Mouse (Mus musculus): ENCODE data around the gene Epha8. TPM values are rescaled to one million over a fixed set of nuclear protein-coding genes. Genes with fewer than 3 reads are reported as not detected.

The Epha8 gene
- polyA plus RNA-seq, 1 experiment, result not detected

DNA sequence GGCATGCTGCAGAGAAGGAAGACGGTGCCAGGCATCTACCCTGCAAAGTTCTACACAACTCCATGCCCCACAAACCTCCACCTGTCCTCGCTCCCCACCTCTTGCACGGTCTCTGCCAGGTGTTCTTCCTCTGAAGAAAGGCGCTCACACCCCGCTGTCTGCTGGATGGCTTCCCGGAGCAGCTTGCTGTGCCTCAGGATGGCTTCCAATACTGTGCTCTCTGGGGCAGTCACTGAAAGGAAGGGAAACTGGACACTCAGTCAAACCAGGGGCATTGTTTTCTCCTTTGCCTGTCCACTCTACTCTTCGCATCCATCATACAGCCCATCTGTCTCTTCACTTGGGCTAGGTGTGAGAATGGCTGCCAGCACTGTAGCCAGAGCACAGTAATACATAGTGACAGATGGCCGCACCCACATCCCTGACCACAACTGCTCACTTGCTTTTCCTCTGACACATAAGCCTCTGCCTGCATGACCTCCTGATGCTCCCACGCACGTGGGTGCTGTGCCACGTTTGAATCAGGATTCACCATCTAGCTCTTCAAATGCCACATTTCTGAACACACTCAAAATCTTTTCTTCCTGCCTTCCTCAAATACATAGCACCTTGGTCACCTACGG is 41.2 kb upstream of the Epha8 start:
- Histone ChIP-seq H3K79me2 (ENCODE audit: control insufficient read depth, insufficient read depth) (no peaks in the 10 kb centered on the region), H3K4me2 (ENCODE audit: low read depth) (no peak overlapping the region), H3K27me3 (ENCODE audit: control insufficient read depth, insufficient read depth, insufficient read length) (no peaks in the 10 kb centered on the region), H3ac (ENCODE audit: control insufficient read depth, insufficient read length) (no peak overlapping the region), H3K4me3 (no peak overlapping the region), H3K36me3 (ENCODE audit: control insufficient read depth, insufficient read depth) (peaks cover 24% of the 10 kb centered on the region)
- TF ChIP-seq E2F4 (IDR thresholded peaks at IDR 0.05; ENCODE audit: insufficient read depth) (no peak), MYOD1 (IDR thresholded peaks at IDR 0.05; ENCODE audit: control insufficient read depth in 1 of 3, insufficient read length in 2 of 3, low read depth in 2 of 3) (peak in 1 of 3 experiments; percentile 28), MYOG (IDR thresholded peaks at IDR 0.05; ENCODE audit: control insufficient read depth in 1 of 3, insufficient read depth in 1 of 3, insufficient read length in 2 of 3, low read depth in 2 of 3) (peak in 1 of 3 experiments; percentile 15)

DNA sequence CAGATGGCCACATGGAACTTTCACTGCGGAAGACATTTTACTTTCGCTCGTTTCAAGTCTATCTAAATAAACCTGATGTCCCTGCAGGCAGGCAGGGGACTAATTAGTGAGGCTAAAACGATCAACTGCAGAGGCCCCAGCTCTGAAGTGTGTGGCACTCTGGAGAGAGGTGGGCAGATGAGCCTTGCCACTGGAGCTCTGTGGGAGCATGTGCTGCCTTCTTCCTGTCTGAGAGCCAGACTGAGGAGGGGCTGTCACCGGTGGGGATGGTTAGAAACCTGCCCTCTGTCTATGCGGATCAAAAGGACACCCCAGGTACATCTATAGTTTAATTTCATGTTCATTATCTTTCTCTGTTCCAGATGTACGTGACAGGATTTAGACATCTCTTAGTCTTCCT is 40.3 kb upstream of the Epha8 start:
- no peaks in the 10 kb centered on the region for H3K27me3 ChIP-seq (ENCODE audit: control insufficient read depth, insufficient read depth, insufficient read length)
- no peaks in the 10 kb centered on the region for H3K79me2 ChIP-seq (ENCODE audit: control insufficient read depth, insufficient read depth)
- H3K4me3 ChIP-seq, result no peak overlapping the region
- peaks cover 20% of the 10 kb centered on the region for H3K36me3 ChIP-seq (ENCODE audit: control insufficient read depth, insufficient read depth)
- no peak for TF ChIP-seq MYOD1 (IDR thresholded peaks at IDR 0.05; ENCODE audit: control insufficient read depth in 1 of 3, insufficient read length in 2 of 3, low read depth in 2 of 3)
- no peak for TF ChIP-seq E2F4 (IDR thresholded peaks at IDR 0.05; ENCODE audit: insufficient read depth)
- no peak for TF ChIP-seq MAX (IDR thresholded peaks at IDR 0.05; ENCODE audit: low read depth)
- no peak for TF ChIP-seq POLR2AphosphoS2 (IDR thresholded peaks at IDR 0.05; ENCODE audit: insufficient read length, low read depth)
- no peak for TF ChIP-seq MYOG (IDR thresholded peaks at IDR 0.05; ENCODE audit: control insufficient read depth in 1 of 3, insufficient read depth in 1 of 3, insufficient read length in 2 of 3, low read depth in 2 of 3)
- no peak for TF ChIP-seq SRF (IDR thresholded peaks at IDR 0.05; ENCODE audit: control insufficient read depth, insufficient read length, low read depth)
- no peak for TF ChIP-seq REST (IDR thresholded peaks at IDR 0.05; ENCODE audit: insufficient read depth, insufficient read length)
- no peak for TF ChIP-seq POLR2A (IDR thresholded peaks at IDR 0.05; ENCODE audit: insufficient read length, low read depth)
- TF ChIP-seq TCF3 (IDR thresholded peaks at IDR 0.05; ENCODE audit: insufficient read length, low read depth), result no peak
- no peak for TF ChIP-seq CEBPB (IDR thresholded peaks at IDR 0.05; ENCODE audit: insufficient read depth, poor library complexity, severe bottlenecking)
- no peak overlapping the region for H3ac ChIP-seq (ENCODE audit: control insufficient read depth, insufficient read length)
- H3K4me2 ChIP-seq (ENCODE audit: low read depth), result no peak overlapping the region

DNA sequence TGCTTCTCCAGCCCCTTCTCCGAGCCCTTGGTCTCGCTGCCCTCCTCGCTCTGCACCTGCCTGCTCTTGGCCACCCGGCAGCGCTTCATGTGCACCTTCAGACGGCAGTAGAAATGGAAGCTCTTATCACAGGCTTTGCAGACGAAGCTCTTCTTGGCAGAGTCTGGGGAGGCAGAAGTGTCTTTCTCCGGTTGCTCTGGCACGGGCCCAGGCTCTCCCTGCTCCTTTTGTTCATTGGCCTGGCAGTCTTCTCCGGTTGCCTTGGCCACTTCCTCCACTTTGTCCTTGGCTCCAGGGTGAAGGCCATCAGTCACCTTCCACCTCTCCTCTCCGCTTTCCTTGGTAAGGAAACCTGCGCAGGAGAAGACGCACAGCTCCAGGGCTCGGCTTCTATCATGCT is 38.7 kb upstream of the Epha8 start:
- no peak overlapping the region for H3K4me2 ChIP-seq (ENCODE audit: low read depth)
- H3K27me3 ChIP-seq (ENCODE audit: control insufficient read depth, insufficient read depth, insufficient read length), result no peaks in the 10 kb centered on the region
- H3K36me3 ChIP-seq (ENCODE audit: control insufficient read depth, insufficient read depth), result peaks cover 26% of the 10 kb centered on the region
- no peak overlapping the region for H3K4me3 ChIP-seq
- no peaks in the 10 kb centered on the region for H3K79me2 ChIP-seq (ENCODE audit: control insufficient read depth, insufficient read depth)
- H3ac ChIP-seq (ENCODE audit: control insufficient read depth, insufficient read length), result no peak overlapping the region
- TF ChIP-seq REST (IDR thresholded peaks at IDR 0.05; ENCODE audit: insufficient read depth, insufficient read length) (no peak), USF1 (IDR thresholded peaks at IDR 0.05; ENCODE audit: low read depth) (no peak), TCF12 (IDR thresholded peaks at IDR 0.05; ENCODE audit: insufficient read depth, poor library complexity, severe bottlenecking) (no peak), CEBPB (IDR thresholded peaks at IDR 0.05; ENCODE audit: insufficient read depth, poor library complexity, severe bottlenecking) (no peak), MYOG (IDR thresholded peaks at IDR 0.05; ENCODE audit: control insufficient read depth in 1 of 3, insufficient read depth in 1 of 3, insufficient read length in 2 of 3, low read depth in 2 of 3) (no peak), SRF (IDR thresholded peaks at IDR 0.05; ENCODE audit: control insufficient read depth, insufficient read length, low read depth) (no peak), E2F4 (IDR thresholded peaks at IDR 0.05; ENCODE audit: insufficient read depth) (no peak), POLR2A (IDR thresholded peaks at IDR 0.05; ENCODE audit: insufficient read length, low read depth) (no peak), TCF3 (IDR thresholded peaks at IDR 0.05; ENCODE audit: insufficient read length, low read depth) (no peak), MAX (IDR thresholded peaks at IDR 0.05; ENCODE audit: low read depth) (no peak), MYOD1 (IDR thresholded peaks at IDR 0.05; ENCODE audit: control insufficient read depth in 1 of 3, insufficient read length in 2 of 3, low read depth in 2 of 3) (no peak), POLR2AphosphoS2 (IDR thresholded peaks at IDR 0.05; ENCODE audit: insufficient read length, low read depth) (no peak)

DNA sequence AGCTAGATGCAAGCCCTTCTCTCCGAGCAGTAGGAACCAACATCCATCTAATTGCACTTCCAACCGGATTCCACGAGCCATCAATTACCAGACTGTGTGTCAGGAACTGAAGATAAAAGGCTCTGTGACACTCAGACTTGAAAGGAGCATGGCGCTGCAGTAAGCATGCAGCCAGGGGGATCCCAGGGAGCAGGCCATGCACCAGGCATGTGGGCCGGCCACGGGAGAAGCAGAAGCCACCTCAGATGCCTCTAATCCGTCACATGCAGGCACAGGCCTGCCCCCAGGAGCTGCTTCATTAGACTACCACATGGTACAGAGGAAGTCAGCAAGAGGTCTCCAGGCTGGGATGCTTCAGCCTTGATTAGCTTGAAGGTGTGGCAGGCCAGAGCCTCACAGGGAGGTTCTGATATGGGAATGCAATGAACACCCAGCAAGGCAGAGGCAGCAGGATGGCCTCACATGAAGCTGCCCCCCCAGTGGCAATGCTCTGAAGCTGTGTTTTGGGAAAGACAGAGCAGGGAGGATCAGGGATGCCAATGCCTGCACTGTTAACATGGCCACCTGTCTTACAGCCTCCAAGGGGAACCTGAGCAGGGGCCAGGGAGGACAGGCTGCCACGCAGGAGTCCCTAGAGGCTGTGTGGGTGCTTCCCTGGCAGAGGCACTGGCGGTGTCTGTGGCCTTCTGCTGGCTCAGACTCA is 25.5 kb upstream of the Epha8 start:
- TF ChIP-seq MYOD1 (IDR thresholded peaks at IDR 0.05; ENCODE audit: control insufficient read depth in 1 of 3, insufficient read length in 2 of 3, low read depth in 2 of 3) (no peak), REST (IDR thresholded peaks at IDR 0.05; ENCODE audit: insufficient read depth, insufficient read length) (no peak), TCF3 (IDR thresholded peaks at IDR 0.05; ENCODE audit: insufficient read length, low read depth) (no peak), TCF12 (IDR thresholded peaks at IDR 0.05; ENCODE audit: insufficient read depth, poor library complexity, severe bottlenecking) (no peak), USF1 (IDR thresholded peaks at IDR 0.05; ENCODE audit: low read depth) (no peak), CEBPB (IDR thresholded peaks at IDR 0.05; ENCODE audit: insufficient read depth, poor library complexity, severe bottlenecking) (no peak), POLR2AphosphoS2 (IDR thresholded peaks at IDR 0.05; ENCODE audit: insufficient read length, low read depth) (no peak), MYOG (IDR thresholded peaks at IDR 0.05; ENCODE audit: control insufficient read depth in 1 of 3, insufficient read depth in 1 of 3, insufficient read length in 2 of 3, low read depth in 2 of 3) (no peak), MAX (IDR thresholded peaks at IDR 0.05; ENCODE audit: low read depth) (no peak), SRF (IDR thresholded peaks at IDR 0.05; ENCODE audit: control insufficient read depth, insufficient read length, low read depth) (no peak), POLR2A (IDR thresholded peaks at IDR 0.05; ENCODE audit: insufficient read length, low read depth) (no peak)
- H3K79me2 ChIP-seq (ENCODE audit: control insufficient read depth, insufficient read depth), result no peaks in the 10 kb centered on the region
- no peak overlapping the region for H3K4me3 ChIP-seq

More for the DNA sequence above, 25.5 kb upstream of the Epha8 start:
- peaks cover 10% of the 10 kb centered on the region for H3K27me3 ChIP-seq (ENCODE audit: control insufficient read depth, insufficient read depth, insufficient read length)
- H3K4me2 ChIP-seq (ENCODE audit: low read depth), result no peak overlapping the region
- no peak overlapping the region for H3ac ChIP-seq (ENCODE audit: control insufficient read depth, insufficient read length)
- H3K36me3 ChIP-seq (ENCODE audit: control insufficient read depth, insufficient read depth), result no peaks in the 10 kb centered on the region
